Mouse (Mus musculus): Measurements from ENCODE around the gene Ttc28. TPM values are rescaled to one million over a fixed set of nuclear protein-coding genes. Genes with fewer than 3 reads are reported as not detected.

Gene Ttc28
- polyA plus RNA-seq, 1 experiment from 2014 or later: 17.8 TPM

GRCm38 (mm10) chr5:111218998-111219397 is 339.4 kb downstream of the Ttc28 start:
- Histone ChIP-seq H3K36me3 (ENCODE audit: control insufficient read depth, insufficient read depth, low read length) (peaks cover 9% of the 10 kb centered on the region), H3K27me3 (ENCODE audit: control insufficient read depth, insufficient read depth, low read length) (no peaks in the 10 kb centered on the region), H3K27ac (ENCODE audit: low read length) (no peak overlapping the region), H3K4me2 (replicated peaks; ENCODE audit: low read depth, low read length) (no peak overlapping the region), H3K9ac (replicated peaks; ENCODE audit: low read depth, low read length) (no peak overlapping the region), H3K4me3 (ENCODE audit: low read depth, low read length) (no peak overlapping the region), H3K9me3 (ENCODE audit: control insufficient read depth, low read depth, low read length) (no peaks in the 10 kb centered on the region), H3K4me1 (ENCODE audit: control insufficient read depth, insufficient read depth, low read length) (peaks cover 20% of the 10 kb centered on the region)
- no peak for ATAC-seq (ENCODE audit: insufficient number of reproducible peaks, insufficient read depth, low FRiP score, low read depth)
- 92% methylated on average over 5 of the region's 5 CpGs for WGBS

- ATAC-seq (ENCODE audit: insufficient number of reproducible peaks, insufficient read depth, low FRiP score, low read depth): no peak; the same call in 1 of the 2 replicates
- Histone ChIP-seq H3K9me3 (ENCODE audit: control insufficient read depth, low read depth, low read length) (no peaks in the 10 kb centered on the region), H3K4me3 (ENCODE audit: low read depth, low read length) (no peak overlapping the region), H3K4me2 (replicated peaks; ENCODE audit: low read depth, low read length) (no peak overlapping the region), H3K9ac (replicated peaks; ENCODE audit: low read depth, low read length) (no peak overlapping the region), H3K27ac (ENCODE audit: low read length) (peak overlapping the region; percentile 55; the same call in 1 of the 2 replicates), H3K4me1 (ENCODE audit: control insufficient read depth, insufficient read depth, low read length) (peaks cover 16% of the 10 kb centered on the region), H3K27me3 (ENCODE audit: control insufficient read depth, insufficient read depth, low read length) (no peaks in the 10 kb centered on the region), H3K36me3 (ENCODE audit: control insufficient read depth, insufficient read depth, low read length) (peaks cover 18% of the 10 kb centered on the region)
- WGBS: 62% methylated on average over 16 of the region's 16 CpGs
Observed at GRCm38 (mm10) chr5:111220679-111221380, 341.2 kb downstream of the Ttc28 start.

GRCm38 (mm10) chr5:111222820-111223219 is 343.2 kb downstream of the Ttc28 start:
- Histone ChIP-seq H3K9ac (replicated peaks; ENCODE audit: low read depth, low read length) (no peak overlapping the region), H3K4me1 (ENCODE audit: control insufficient read depth, insufficient read depth, low read length) (peaks cover 25% of the 10 kb centered on the region), H3K9me3 (ENCODE audit: control insufficient read depth, low read depth, low read length) (no peaks in the 10 kb centered on the region), H3K4me3 (ENCODE audit: low read depth, low read length) (no peak overlapping the region), H3K4me2 (replicated peaks; ENCODE audit: low read depth, low read length) (no peak overlapping the region), H3K27ac (ENCODE audit: low read length) (no peak overlapping the region), H3K27me3 (ENCODE audit: control insufficient read depth, insufficient read depth, low read length) (no peaks in the 10 kb centered on the region), H3K36me3 (ENCODE audit: control insufficient read depth, insufficient read depth, low read length) (peaks cover 18% of the 10 kb centered on the region)
- WGBS: 40% methylated on average over 11 of the region's 11 CpGs
- ATAC-seq (ENCODE audit: insufficient number of reproducible peaks, insufficient read depth, low FRiP score, low read depth): no peak

- peaks cover 43% of the 10 kb centered on the region for H3K4me1 ChIP-seq (ENCODE audit: control insufficient read depth, insufficient read depth, low read length)
- 0 out of 2 replicates have a peak overlapping the region, but pooled peaks have one; percentile 39 for H3K27ac ChIP-seq (ENCODE audit: low read length)
Observed at GRCm38 (mm10) chr5:111225306-111225705, 345.7 kb downstream of the Ttc28 start.

GRCm38 (mm10) chr5:111226486-111226885 is 346.9 kb downstream of the Ttc28 start:
- H3K9me3 ChIP-seq (ENCODE audit: control insufficient read depth, low read depth, low read length): no peaks in the 10 kb centered on the region
- H3K9ac ChIP-seq (replicated peaks; ENCODE audit: low read depth, low read length): no peak overlapping the region
- peaks cover 44% of the 10 kb centered on the region for H3K4me1 ChIP-seq (ENCODE audit: control insufficient read depth, insufficient read depth, low read length)
- no peak overlapping the region for H3K27ac ChIP-seq (ENCODE audit: low read length)
- H3K4me3 ChIP-seq (ENCODE audit: low read depth, low read length): no peak overlapping the region
- no peaks in the 10 kb centered on the region for H3K27me3 ChIP-seq (ENCODE audit: control insufficient read depth, insufficient read depth, low read length)
- H3K4me2 ChIP-seq (replicated peaks; ENCODE audit: low read depth, low read length): no peak overlapping the region
- WGBS: 75% methylated on average over 10 of the region's 10 CpGs
- H3K36me3 ChIP-seq (ENCODE audit: control insufficient read depth, insufficient read depth, low read length): peaks cover 21% of the 10 kb centered on the region
- no peak for ATAC-seq (ENCODE audit: insufficient number of reproducible peaks, insufficient read depth, low FRiP score, low read depth)

More at GRCm38 (mm10) chr5:111225306-111225705, 345.7 kb downstream of the Ttc28 start:
- no peak overlapping the region for H3K9ac ChIP-seq (replicated peaks; ENCODE audit: low read depth, low read length)
- ATAC-seq (ENCODE audit: insufficient number of reproducible peaks, insufficient read depth, low FRiP score, low read depth): no peak
- peaks cover 18% of the 10 kb centered on the region for H3K36me3 ChIP-seq (ENCODE audit: control insufficient read depth, insufficient read depth, low read length)
- H3K9me3 ChIP-seq (ENCODE audit: control insufficient read depth, low read depth, low read length): no peaks in the 10 kb centered on the region
- H3K4me3 ChIP-seq (ENCODE audit: low read depth, low read length): no peak overlapping the region
- H3K27me3 ChIP-seq (ENCODE audit: control insufficient read depth, insufficient read depth, low read length): no peaks in the 10 kb centered on the region
- 56% methylated on average over 11 of the region's 11 CpGs for WGBS
- no peak overlapping the region for H3K4me2 ChIP-seq (replicated peaks; ENCODE audit: low read depth, low read length)

- 31% methylated on average over 5 of the region's 5 CpGs for WGBS
- H3K36me3 ChIP-seq (ENCODE audit: control insufficient read depth, insufficient read depth, low read length): peaks cover 21% of the 10 kb centered on the region
Observed at GRCm38 (mm10) chr5:111227850-111228249, 348.2 kb downstream of the Ttc28 start.

GRCm38 (mm10) chr5:111228302-111229040 is 348.9 kb downstream of the Ttc28 start:
- H3K36me3 ChIP-seq (ENCODE audit: control insufficient read depth, insufficient read depth, low read length): peaks cover 22% of the 10 kb centered on the region
- no peak overlapping the region for H3K4me3 ChIP-seq (ENCODE audit: low read depth, low read length)
- no peak overlapping the region for H3K9ac ChIP-seq (replicated peaks; ENCODE audit: low read depth, low read length)
- 0 out of 2 replicates have a peak overlapping the region, but pooled peaks have one; percentile 2 for H3K4me2 ChIP-seq (replicated peaks; ENCODE audit: low read depth, low read length)
- H3K27ac ChIP-seq (ENCODE audit: low read length): peak overlapping the region; percentile 71; the same call in 1 of the 2 replicates
- H3K4me1 ChIP-seq (ENCODE audit: control insufficient read depth, insufficient read depth, low read length): peaks cover 44% of the 10 kb centered on the region
- WGBS: 28% methylated on average over 14 of the region's 14 CpGs
- no peaks in the 10 kb centered on the region for H3K9me3 ChIP-seq (ENCODE audit: control insufficient read depth, low read depth, low read length)
- peak; percentile 69; the same call in 1 of the 2 replicates for ATAC-seq (ENCODE audit: insufficient number of reproducible peaks, insufficient read depth, low FRiP score, low read depth)
- H3K27me3 ChIP-seq (ENCODE audit: control insufficient read depth, insufficient read depth, low read length): no peaks in the 10 kb centered on the region

More at GRCm38 (mm10) chr5:111227850-111228249, 348.2 kb downstream of the Ttc28 start:
- Histone ChIP-seq H3K27me3 (ENCODE audit: control insufficient read depth, insufficient read depth, low read length) (no peaks in the 10 kb centered on the region), H3K4me2 (replicated peaks; ENCODE audit: low read depth, low read length) (0 out of 2 replicates have a peak overlapping the region, but pooled peaks have one; percentile 2), H3K27ac (ENCODE audit: low read length) (peak overlapping the region; percentile 66; the same call in 1 of the 2 replicates), H3K9me3 (ENCODE audit: control insufficient read depth, low read depth, low read length) (no peaks in the 10 kb centered on the region), H3K4me1 (ENCODE audit: control insufficient read depth, insufficient read depth, low read length) (peaks cover 44% of the 10 kb centered on the region), H3K4me3 (ENCODE audit: low read depth, low read length) (no peak overlapping the region), H3K9ac (replicated peaks; ENCODE audit: low read depth, low read length) (no peak overlapping the region)
- no peak for ATAC-seq (ENCODE audit: insufficient number of reproducible peaks, insufficient read depth, low FRiP score, low read depth)

GRCm38 (mm10) chr5:111229041-111229394 is 349.4 kb downstream of the Ttc28 start:
- Histone ChIP-seq H3K36me3 (ENCODE audit: control insufficient read depth, insufficient read depth, low read length) (peaks cover 17% of the 10 kb centered on the region), H3K4me2 (replicated peaks; ENCODE audit: low read depth, low read length) (no peak overlapping the region), H3K4me3 (ENCODE audit: low read depth, low read length) (no peak overlapping the region), H3K27ac (ENCODE audit: low read length) (peak overlapping the region; percentile 71; the same call in 1 of the 2 replicates), H3K4me1 (ENCODE audit: control insufficient read depth, insufficient read depth, low read length) (peaks cover 44% of the 10 kb centered on the region), H3K27me3 (ENCODE audit: control insufficient read depth, insufficient read depth, low read length) (no peaks in the 10 kb centered on the region), H3K9me3 (ENCODE audit: control insufficient read depth, low read depth, low read length) (no peaks in the 10 kb centered on the region), H3K9ac (replicated peaks; ENCODE audit: low read depth, low read length) (no peak overlapping the region)
- no peak for ATAC-seq (ENCODE audit: insufficient number of reproducible peaks, insufficient read depth, low FRiP score, low read depth)
- 75% methylated on average over 12 of the region's 12 CpGs for WGBS

Measured in stomach, embryonic 14.5 days (tissue).